Mouse (Mus musculus): Measurements from ENCODE around the gene Cbx7. TPM values are rescaled to one million over a fixed set of nuclear protein-coding genes. Genes with fewer than 3 reads are reported as not detected.

Cbx7 gene
- polyA plus RNA-seq, 1 experiment from 2014 or later = 1.1 TPM

Small RNAs within 50 kb of the gene (microRNA-seq; reads per million reads assigned to microRNA genes)
- 0.47 reads per million for gene Mir7213 (ENCODE audit: borderline number of aligned reads)

Other genes starting within 250 kb of the Cbx7 start
- gene Sun2, start 228.6 kb downstream of the Cbx7 start, polyA plus RNA-seq (2014; fragmentation: Nextera tagmentation; extraction: Ambion mirVana) = 3.7 and 4.9 TPM in 2 replicates
- gene Dnal4, start 193.3 kb downstream of the Cbx7 start, polyA plus RNA-seq (2014; fragmentation: Nextera tagmentation; extraction: Ambion mirVana) = 37.3 TPM in 2 replicates
- gene Nptxr, start 166.4 kb downstream of the Cbx7 start, polyA plus RNA-seq (2014; fragmentation: Nextera tagmentation; extraction: Ambion mirVana) = 0.58 and 0.83 TPM in 2 replicates
- gene Npcd, start 136.9 kb downstream of the Cbx7 start, polyA plus RNA-seq (2014; fragmentation: Nextera tagmentation; extraction: Ambion mirVana) = 0.64 TPM in 1 of 2 replicates, not detected in the other
- gene Cbx6, start 136.4 kb downstream of the Cbx7 start, polyA plus RNA-seq (2014; fragmentation: Nextera tagmentation; extraction: Ambion mirVana) = 15.7 and 17.4 TPM in 2 replicates
- 9.5 and 12.0 TPM in 2 replicates for gene Apobec3, start 79.5 kb downstream of the Cbx7 start, polyA plus RNA-seq (2014; fragmentation: Nextera tagmentation; extraction: Ambion mirVana)
- gene Pdgfb, start 43.9 kb upstream of the Cbx7 start, polyA plus RNA-seq (2014; fragmentation: Nextera tagmentation; extraction: Ambion mirVana) = 1.3 and 2.0 TPM in 2 replicates
- 15.2 and 20.7 TPM in 2 replicates for gene Syngr1, start 120.2 kb upstream of the Cbx7 start, polyA plus RNA-seq (2014; fragmentation: Nextera tagmentation; extraction: Ambion mirVana)
- gene Rpl3, start 120.7 kb upstream of the Cbx7 start, polyA plus RNA-seq (2014; fragmentation: Nextera tagmentation; extraction: Ambion mirVana) = 861 and 879 TPM in 2 replicates
- gene Tab1, start 162.0 kb upstream of the Cbx7 start, polyA plus RNA-seq (2014; fragmentation: Nextera tagmentation; extraction: Ambion mirVana) = 18.8 and 25.1 TPM in 2 replicates
- 1.8 and 2.1 TPM in 2 replicates for gene Mgat3, start 202.6 kb upstream of the Cbx7 start, polyA plus RNA-seq (2014; fragmentation: Nextera tagmentation; extraction: Ambion mirVana)